Mouse (Mus musculus) neural tube, embryonic 15.5 days (tissue): Measurements from ENCODE around the gene Dnajc25. TPM values are rescaled to one million over a fixed set of nuclear protein-coding genes. Genes with fewer than 3 reads are reported as not detected.

Experiments used
- ATAC-seq: fragments of 200-750 bp; cut with Nextera tagmentation; 2 replicates; pipeline ENCODE4 v1.8.0; 2017; ENCODE audit warnings: mild to moderate bottlenecking, moderate TSS enrichment, moderate library complexity; ENCODE audit not compliant: low FRiP score
- H3K27ac ChIP-seq: fragments of 300-500 bp; sonication (generic); replicated peaks from 2 replicates; pipeline ENCODE4 v1.5.1; 2015; ENCODE audit warnings: mild to moderate bottlenecking, inconsistent platforms
- H3K27me3 ChIP-seq: fragments of 300-500 bp; sonication (generic); replicated peaks from 2 replicates; pipeline ENCODE4 v1.6.1; 2015; ENCODE audit warnings: inconsistent platforms
- H3K36me3 ChIP-seq: fragments of 300-500 bp; sonication (generic); 2 replicates; pipeline ENCODE4 v1.6.1; 2015; ENCODE audit warnings: inconsistent platforms
- H3K4me1 ChIP-seq: fragments of 300-500 bp; sonication (generic); 2 replicates; pipeline ENCODE4 v1.6.1; 2015; ENCODE audit warnings: inconsistent platforms
- H3K4me2 ChIP-seq: fragments of 300-500 bp; sonication (generic); 2 replicates; pipeline ENCODE4 v1.6.1; 2015; ENCODE audit warnings: inconsistent platforms, mild to moderate bottlenecking, moderate library complexity
- H3K4me3 ChIP-seq: fragments of 300-500 bp; sonication (generic); replicated peaks from 2 replicates; pipeline ENCODE4 v1.5.1; 2015; ENCODE audit warnings: mild to moderate bottlenecking, inconsistent platforms
- H3K9ac ChIP-seq: fragments of 300-500 bp; sonication (generic); replicated peaks from 2 replicates; pipeline ENCODE4 v1.6.1; 2015; ENCODE audit warnings: mild to moderate bottlenecking, inconsistent platforms
- H3K9me3 ChIP-seq: fragments of 300-500 bp; sonication (generic); replicated peaks from 2 replicates; pipeline ENCODE4 v1.6.1; 2016; ENCODE audit warnings: inconsistent platforms
- WGBS: fragments of 180-500 bp; shearing (Covaris S2); methylation state at CpG from one replicate; pipeline ENCODE4 v1.1.7; 2015; ENCODE audit warnings: mixed read lengths; 5-methylcytosine and 5-hydroxymethylcytosine counted together
- polyA plus RNA-seq: library from polyadenylated mRNA; unstranded; fragments of >200 nt; fragmentation: Nextera tagmentation; extraction: Ambion mirVana; gene quantifications from 2 replicates; pipeline ENCODE4 v1.2.1, GENCODE M21; 2015

The Dnajc25 gene
- polyA plus RNA-seq, 1 experiment from 2014 or later = 8.2 TPM

GRCm38 (mm10) chr4:59037525-59037924 lies 42.7 kb downstream of the Dnajc25 start:
- H3K9me3 ChIP-seq = no peaks in the 10 kb centered on the region
- H3K4me2 ChIP-seq = no peak overlapping the region
- H3K27ac ChIP-seq = no peak overlapping the region
- peaks cover 17% of the 10 kb centered on the region for H3K4me1 ChIP-seq
- no peaks in the 10 kb centered on the region for H3K27me3 ChIP-seq
- H3K4me3 ChIP-seq = no peak overlapping the region
- no peak overlapping the region for H3K9ac ChIP-seq
- 95% methylated on average over 3 of the region's 3 CpGs for WGBS
- no peak for ATAC-seq
- H3K36me3 ChIP-seq = peaks cover 26% of the 10 kb centered on the region

- peaks cover 31% of the 10 kb centered on the region for H3K36me3 ChIP-seq
- no peaks in the 10 kb centered on the region for H3K9me3 ChIP-seq
- no peak overlapping the region for H3K4me2 ChIP-seq
- H3K9ac ChIP-seq = no peak overlapping the region
- H3K27ac ChIP-seq = no peak overlapping the region
- ATAC-seq = no peak
- 91% methylated on average over 11 of the region's 11 CpGs for WGBS
- H3K4me3 ChIP-seq = no peak overlapping the region
- peaks cover 12% of the 10 kb centered on the region for H3K4me1 ChIP-seq
- no peaks in the 10 kb centered on the region for H3K27me3 ChIP-seq
Measured at GRCm38 (mm10) chr4:59040397-59041287, 45.8 kb downstream of the Dnajc25 start.

- peaks cover 31% of the 10 kb centered on the region for H3K36me3 ChIP-seq
- no peak overlapping the region for H3K4me2 ChIP-seq
- no peaks in the 10 kb centered on the region for H3K4me1 ChIP-seq
- ATAC-seq = no peak
- H3K27me3 ChIP-seq = no peaks in the 10 kb centered on the region
- 95% methylated on average over 5 of the region's 5 CpGs for WGBS
- no peaks in the 10 kb centered on the region for H3K9me3 ChIP-seq
- no peak overlapping the region for H3K4me3 ChIP-seq
- no peak overlapping the region for H3K9ac ChIP-seq
- H3K27ac ChIP-seq = no peak overlapping the region
Measured at GRCm38 (mm10) chr4:59043074-59043473, 48.2 kb downstream of the Dnajc25 start.

GRCm38 (mm10) chr4:59043891-59044290 lies 49.0 kb downstream of the Dnajc25 start:
- WGBS = 89% methylated on average over 6 of the region's 6 CpGs
- Histone ChIP-seq H3K4me1 (no peaks in the 10 kb centered on the region), H3K4me2 (no peak overlapping the region), H3K36me3 (peaks cover 26% of the 10 kb centered on the region), H3K9ac (no peak overlapping the region), H3K27me3 (no peaks in the 10 kb centered on the region), H3K9me3 (no peaks in the 10 kb centered on the region), H3K4me3 (no peak overlapping the region), H3K27ac (no peak overlapping the region)
- no peak for ATAC-seq

- Histone ChIP-seq H3K9ac (no peak overlapping the region), H3K27me3 (no peaks in the 10 kb centered on the region), H3K36me3 (peaks cover 5% of the 10 kb centered on the region), H3K4me1 (no peaks in the 10 kb centered on the region), H3K4me3 (no peak overlapping the region), H3K4me2 (no peak overlapping the region), H3K9me3 (no peaks in the 10 kb centered on the region), H3K27ac (no peak overlapping the region)
- 27% methylated on average over 3 of the region's 3 CpGs for WGBS
- no peak for ATAC-seq
Measured at GRCm38 (mm10) chr4:59047222-59047621, 52.4 kb downstream of the Dnajc25 start.

GRCm38 (mm10) chr4:59051081-59051480 lies 56.2 kb downstream of the Dnajc25 start:
- no peaks in the 10 kb centered on the region for H3K4me1 ChIP-seq
- no peaks in the 10 kb centered on the region for H3K36me3 ChIP-seq
- no peaks in the 10 kb centered on the region for H3K9me3 ChIP-seq
- no peaks in the 10 kb centered on the region for H3K27me3 ChIP-seq
- H3K4me2 ChIP-seq = no peak overlapping the region
- 100% methylated on average over 1 of the region's 1 CpGs for WGBS
- no peak overlapping the region for H3K27ac ChIP-seq
- no peak overlapping the region for H3K9ac ChIP-seq
- ATAC-seq = no peak
- H3K4me3 ChIP-seq = no peak overlapping the region

- Histone ChIP-seq H3K9me3 (no peaks in the 10 kb centered on the region), H3K36me3 (no peaks in the 10 kb centered on the region), H3K4me1 (no peaks in the 10 kb centered on the region), H3K4me3 (no peak overlapping the region), H3K9ac (no peak overlapping the region), H3K4me2 (no peak overlapping the region), H3K27me3 (no peaks in the 10 kb centered on the region), H3K27ac (no peak overlapping the region)
- ATAC-seq = no peak
- WGBS = 90% methylated on average over 3 of the region's 3 CpGs
Measured at GRCm38 (mm10) chr4:59057929-59058328, 63.1 kb downstream of the Dnajc25 start.

GRCm38 (mm10) chr4:59062526-59062925 lies 67.7 kb downstream of the Dnajc25 start:
- Histone ChIP-seq H3K9ac (no peak overlapping the region), H3K27ac (no peak overlapping the region), H3K27me3 (no peaks in the 10 kb centered on the region), H3K4me3 (no peak overlapping the region), H3K4me2 (no peak overlapping the region), H3K4me1 (no peaks in the 10 kb centered on the region), H3K9me3 (no peaks in the 10 kb centered on the region), H3K36me3 (no peaks in the 10 kb centered on the region)
- 87% methylated on average over 12 of the region's 12 CpGs for WGBS
- no peak for ATAC-seq

GRCm38 (mm10) chr4:59069276-59069675 lies 74.4 kb downstream of the Dnajc25 start:
- WGBS = 67% methylated on average over 3 of the region's 3 CpGs
- Histone ChIP-seq H3K4me3 (no peak overlapping the region), H3K27ac (no peak overlapping the region)

More at GRCm38 (mm10) chr4:59069276-59069675, 74.4 kb downstream of the Dnajc25 start:
- Histone ChIP-seq H3K9ac (no peak overlapping the region), H3K27me3 (no peaks in the 10 kb centered on the region), H3K4me1 (no peaks in the 10 kb centered on the region), H3K4me2 (no peak overlapping the region), H3K36me3 (no peaks in the 10 kb centered on the region), H3K9me3 (no peaks in the 10 kb centered on the region)
- no peak for ATAC-seq

Other genes starting within 250 kb of the Dnajc25 start
- not detected in 2 replicates for gene Olfr267, start 207.3 kb upstream of the Dnajc25 start, polyA plus RNA-seq
- 33.0 and 34.5 TPM in 2 replicates for gene Ecpas, start 82.3 kb upstream of the Dnajc25 start, polyA plus RNA-seq
- 1.8 and 2.1 TPM in 2 replicates for gene Zkscan16, start 51.4 kb upstream of the Dnajc25 start, polyA plus RNA-seq
- gene Ptgr1, start 7.9 kb upstream of the Dnajc25 start, polyA plus RNA-seq = 4.3 and 14.8 TPM in 2 replicates
- 7.0 and 8.2 TPM in 2 replicates for gene Gm20503, start 8.1 kb downstream of the Dnajc25 start, polyA plus RNA-seq
- 180 and 198 TPM in 2 replicates for gene Gng10, start 40.0 kb downstream of the Dnajc25 start, polyA plus RNA-seq
- gene AI481877, start 143.9 kb downstream of the Dnajc25 start, polyA plus RNA-seq = 0.05 and 0.10 TPM in 2 replicates
- 16.3 and 16.7 TPM in 2 replicates for gene Ugcg, start 194.2 kb downstream of the Dnajc25 start, polyA plus RNA-seq